Comparison of ENCODE assay signal across 7 mouse cellular contexts in the genomic region with DNA sequence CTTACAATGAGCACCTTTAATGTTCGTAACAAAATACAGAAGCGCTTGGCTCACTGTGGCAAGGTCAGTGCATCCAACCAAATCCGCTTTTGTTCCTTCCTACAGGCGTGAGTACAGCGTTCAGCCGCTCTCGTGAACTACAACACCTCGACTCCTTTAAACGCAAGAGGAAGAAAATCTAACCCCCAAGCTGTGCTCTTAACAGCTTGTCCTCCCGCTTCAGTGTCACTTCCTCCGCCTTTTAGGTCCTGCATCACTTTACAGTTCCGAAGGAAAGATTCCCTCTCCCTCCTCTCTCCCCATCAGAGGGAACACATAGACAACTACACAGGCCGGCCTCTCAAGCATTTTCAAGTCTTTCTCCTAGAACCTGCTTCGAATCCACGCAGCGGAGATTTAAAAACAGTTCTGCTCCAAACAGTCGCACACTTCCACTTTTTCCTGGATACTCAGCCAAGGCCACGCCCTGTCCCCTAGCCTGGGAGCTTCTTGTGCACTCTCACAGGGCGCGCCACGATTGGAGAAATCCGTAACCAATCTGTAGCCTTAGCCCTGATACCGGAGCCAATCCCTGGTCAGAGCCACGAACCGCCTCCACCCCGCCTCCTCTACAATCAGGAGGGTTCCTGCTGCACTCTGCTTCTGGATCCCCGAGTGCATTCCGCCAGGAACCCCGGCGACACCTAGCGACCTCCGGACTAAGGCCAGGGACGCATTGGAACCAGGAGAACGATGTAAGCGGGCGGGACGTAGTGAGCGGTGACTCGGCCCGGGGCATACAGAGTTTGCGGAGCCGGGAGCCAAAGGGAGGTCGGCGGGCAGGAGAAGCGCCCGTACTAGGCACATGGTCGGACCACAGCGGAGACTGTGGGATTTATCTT. TPM values are rescaled to one million over a fixed set of nuclear protein-coding genes. Genes with fewer than 3 reads are reported as not detected.
DNase-seq lines count a peak whose midpoint lies in the region; ATAC-seq and TF ChIP-seq lines count a peak whose summit lies in the region.

A gene (plus strand): TSS at position 610 of the 881 bp plus-strand sequence.

- TF ChIP-seq POLR2A in kidney, adult 2 months (IDR thresholded peaks at IDR 0.05; ENCODE audit: low read depth, low read length) = peak; percentile 83
- no peak; the same call in 1 of the 2 replicates for TF ChIP-seq POLR2A in spleen, adult 2 months (IDR thresholded peaks at IDR 0.05; ENCODE audit: low read depth, low read length)

- peak within 1 kb of the TSS; percentile 73 for H3K9ac ChIP-seq in embryonic facial prominence, embryonic 13.5 days
- peak within 1 kb of the TSS; percentile 66 for H3K9ac ChIP-seq in limb, embryonic 12.5 days (replicated peaks)
- peak within 1 kb of the TSS; percentile 50 for H3K9ac ChIP-seq in midbrain, embryonic 15.5 days

- 0 out of 2 replicates have a peak, but pooled peaks cover 3% of the 10 kb centered on the region for H3K36me3 ChIP-seq in embryonic facial prominence, embryonic 13.5 days
- no peaks in the 10 kb centered on the region for H3K36me3 ChIP-seq in kidney, adult 2 months (ENCODE audit: control insufficient read depth, insufficient read depth, low read length)
- H3K36me3 ChIP-seq in limb, embryonic 12.5 days = no peaks in the 10 kb centered on the region
- no peaks in the 10 kb centered on the region for H3K36me3 ChIP-seq in midbrain, embryonic 15.5 days (replicated peaks)
- H3K36me3 ChIP-seq in spleen, adult 2 months (ENCODE audit: control insufficient read depth, insufficient read depth, low read length) = no peaks in the 10 kb centered on the region

- H3K27ac ChIP-seq in embryonic facial prominence, embryonic 13.5 days = peak within 1 kb of the TSS; percentile 73
- H3K27ac ChIP-seq in kidney, adult 2 months (ENCODE audit: insufficient read depth, low read depth, low read length) = peak within 1 kb of the TSS; percentile 84
- peak within 1 kb of the TSS; percentile 64 for H3K27ac ChIP-seq in limb, embryonic 12.5 days
- H3K27ac ChIP-seq in midbrain, embryonic 15.5 days = peak within 1 kb of the TSS; percentile 34; the same call in 1 of the 2 replicates
- H3K27ac ChIP-seq in spleen, adult 2 months (ENCODE audit: insufficient read depth, low read length) = peak within 1 kb of the TSS; percentile 1; the same call in 1 of the 2 replicates

- H3K4me3 ChIP-seq in embryonic facial prominence, embryonic 13.5 days = peak within 1 kb of the TSS; percentile 61
- peak within 1 kb of the TSS; percentile 54 for H3K4me3 ChIP-seq in kidney, adult 2 months (ENCODE audit: insufficient read depth, low read depth, low read length)
- peak within 1 kb of the TSS; percentile 55 for H3K4me3 ChIP-seq in limb, embryonic 12.5 days (replicated peaks)
- H3K4me3 ChIP-seq in midbrain, embryonic 15.5 days = peak within 1 kb of the TSS; percentile 59
- peak within 1 kb of the TSS; percentile 62 for H3K4me3 ChIP-seq in spleen, adult 2 months (ENCODE audit: extremely low read depth, insufficient read depth, insufficient read length)

- H3K27me3 ChIP-seq in embryonic facial prominence, embryonic 13.5 days = peaks cover 10% of the 10 kb centered on the region; the same call in 1 of the 2 replicates
- H3K27me3 ChIP-seq in kidney, adult 2 months (replicated peaks; ENCODE audit: control insufficient read depth, insufficient read depth, low read length) = no peaks in the 10 kb centered on the region
- H3K27me3 ChIP-seq in limb, embryonic 12.5 days = peaks cover 7% of the 10 kb centered on the region; the same call in 1 of the 2 replicates
- H3K27me3 ChIP-seq in midbrain, embryonic 15.5 days (replicated peaks) = peaks cover 18% of the 10 kb centered on the region; the same call in 1 of the 2 replicates
- no peaks in the 10 kb centered on the region for H3K27me3 ChIP-seq in spleen, adult 2 months (ENCODE audit: control insufficient read depth, insufficient read depth, low read length)

- peak; percentile 39; the same call in 1 of the 2 replicates for TF ChIP-seq CTCF in kidney, adult 2 months (conservative IDR thresholded peaks at IDR 0.05; ENCODE audit: insufficient read depth, insufficient read length, low read depth, low read length)
- TF ChIP-seq CTCF in spleen, adult 2 months (IDR thresholded peaks at IDR 0.05; ENCODE audit: extremely low read depth, insufficient read depth, insufficient read length, insufficient replicate concordance) = no peak

- H3K9me3 ChIP-seq in embryonic facial prominence, embryonic 13.5 days = peaks cover 7% of the 10 kb centered on the region; the same call in 1 of the 2 replicates
- H3K9me3 ChIP-seq in limb, embryonic 12.5 days = peaks cover 3% of the 10 kb centered on the region; the same call in 1 of the 2 replicates
- no peaks in the 10 kb centered on the region for H3K9me3 ChIP-seq in midbrain, embryonic 15.5 days

- DNase-seq in adrenal gland, postnatal 25 days = peak; percentile 93
- DNase-seq in heart, adult 18-20 months = peak; percentile 97 to 99
- DNase-seq in kidney, adult 2 months = peak; percentile 99
- peak; percentile 48 to 76 for DNase-seq in spleen, adult 2 months (ENCODE audit: low read depth in 1 of 2, low spot score in 2 of 2)

- WGBS in embryonic facial prominence, embryonic 13.5 days = under 1% methylated on average over 48 of the region's 48 CpGs
- WGBS in kidney, adult 2 months = under 1% methylated on average over 48 of the region's 48 CpGs
- under 1% methylated on average over 48 of the region's 48 CpGs for WGBS in limb, embryonic 12.5 days
- under 1% methylated on average over 48 of the region's 48 CpGs for WGBS in midbrain, embryonic 15.5 days
- WGBS in spleen, adult 2 months = under 1% methylated on average over 48 of the region's 48 CpGs

- H3K4me1 ChIP-seq in embryonic facial prominence, embryonic 13.5 days = peaks cover 17% of the 10 kb centered on the region
- peaks cover 11% of the 10 kb centered on the region; the same call in 1 of the 2 replicates for H3K4me1 ChIP-seq in kidney, adult 2 months (ENCODE audit: control insufficient read depth, insufficient read depth, low read length)
- peaks cover 6% of the 10 kb centered on the region; the same call in 1 of the 2 replicates for H3K4me1 ChIP-seq in limb, embryonic 12.5 days (replicated peaks)
- peaks cover 15% of the 10 kb centered on the region for H3K4me1 ChIP-seq in midbrain, embryonic 15.5 days
- no peaks in the 10 kb centered on the region; the same call in 1 of the 2 replicates for H3K4me1 ChIP-seq in spleen, adult 2 months (ENCODE audit: control insufficient read depth, insufficient read depth, insufficient read length)

- ATAC-seq in embryonic facial prominence, embryonic 13.5 days (ENCODE audit: insufficient number of reproducible peaks, insufficient read depth, low FRiP score, low TSS enrichment, low read depth) = peak; percentile 99
- ATAC-seq in limb, embryonic 12.5 days (ENCODE audit: insufficient number of reproducible peaks, insufficient read depth, low FRiP score, low TSS enrichment, low read depth) = peak; percentile 100
- ATAC-seq in midbrain, embryonic 15.5 days (replicated peaks) = peak; percentile 100

- H3K4me2 ChIP-seq in embryonic facial prominence, embryonic 13.5 days = peak within 1 kb of the TSS; percentile 81
- peak within 1 kb of the TSS; percentile 68 for H3K4me2 ChIP-seq in limb, embryonic 12.5 days
- H3K4me2 ChIP-seq in midbrain, embryonic 15.5 days = peak within 1 kb of the TSS; percentile 82

RNA-seq across cellular contexts. Expression of the gene that starts here (rescaled TPM):
- total RNA-seq in adrenal gland, postnatal 25 days (2021) = 26.6 and 31.6 TPM in 2 replicates
- polyA plus RNA-seq in embryonic facial prominence, embryonic 13.5 days (2015; fragmentation: Nextera tagmentation; extraction: Ambion mirVana) = 19.5 and 22.4 TPM in 2 replicates
- total RNA-seq in heart, adult 18-20 months (2021) = 10 to 100 TPM; 33.4 to 37.8 TPM
- polyA plus RNA-seq in kidney, adult 2 months (2012; rRNA removed) = 61.2 and 68.2 TPM in 2 replicates
- polyA plus RNA-seq in limb, embryonic 12.5 days (2016; fragmentation: Nextera tagmentation; extraction: Ambion mirVana) = 15.3 and 15.7 TPM in 2 replicates
- polyA plus RNA-seq in midbrain, embryonic 15.5 days (2015; fragmentation: Nextera tagmentation; extraction: Ambion mirVana) = 4.1 and 4.3 TPM in 2 replicates
- 0.70 and 0.97 TPM in 2 replicates for polyA plus RNA-seq in spleen, adult 2 months (2012; rRNA removed)

Comparison
In these comparisons a context has a peak if more than half of its experiments do, and no peak if none do; other contexts are left out.
1. Peak in every context shown above with its lines: DNase-seq, ATAC-seq, H3K4me3 ChIP-seq and H3K27ac ChIP-seq.
2. Peak in DNase-seq, H3K4me3 ChIP-seq and H3K27ac ChIP-seq in spleen, adult 2 months; RNA of the gene not detected or under 1 TPM.
3. H3K27ac ChIP-seq: peak in every context shown above with its lines; median percentile 84 in kidney, adult 2 months; 73 in embryonic facial prominence, embryonic 13.5 days; 64 in limb, embryonic 12.5 days; 34 in midbrain, embryonic 15.5 days; 1 in spleen, adult 2 months.